Mouse (Mus musculus) erythroblast, embryonic 14.5 days (primary cell): Measurements from ENCODE around the gene Ripk1.

ENCODE experiments used
- GATA1 ChIP-seq: IDR thresholded peaks from 2 replicates; pipeline ENCODE4 v1.6.1; 2012; ENCODE audit warnings: low read length, inconsistent platforms, mixed read lengths
- TAL1 ChIP-seq: IDR thresholded peaks from 3 replicates; pipeline ENCODE4 v1.6.1; 2012; ENCODE audit warnings: low read length, inconsistent platforms, mixed read lengths

DNA sequence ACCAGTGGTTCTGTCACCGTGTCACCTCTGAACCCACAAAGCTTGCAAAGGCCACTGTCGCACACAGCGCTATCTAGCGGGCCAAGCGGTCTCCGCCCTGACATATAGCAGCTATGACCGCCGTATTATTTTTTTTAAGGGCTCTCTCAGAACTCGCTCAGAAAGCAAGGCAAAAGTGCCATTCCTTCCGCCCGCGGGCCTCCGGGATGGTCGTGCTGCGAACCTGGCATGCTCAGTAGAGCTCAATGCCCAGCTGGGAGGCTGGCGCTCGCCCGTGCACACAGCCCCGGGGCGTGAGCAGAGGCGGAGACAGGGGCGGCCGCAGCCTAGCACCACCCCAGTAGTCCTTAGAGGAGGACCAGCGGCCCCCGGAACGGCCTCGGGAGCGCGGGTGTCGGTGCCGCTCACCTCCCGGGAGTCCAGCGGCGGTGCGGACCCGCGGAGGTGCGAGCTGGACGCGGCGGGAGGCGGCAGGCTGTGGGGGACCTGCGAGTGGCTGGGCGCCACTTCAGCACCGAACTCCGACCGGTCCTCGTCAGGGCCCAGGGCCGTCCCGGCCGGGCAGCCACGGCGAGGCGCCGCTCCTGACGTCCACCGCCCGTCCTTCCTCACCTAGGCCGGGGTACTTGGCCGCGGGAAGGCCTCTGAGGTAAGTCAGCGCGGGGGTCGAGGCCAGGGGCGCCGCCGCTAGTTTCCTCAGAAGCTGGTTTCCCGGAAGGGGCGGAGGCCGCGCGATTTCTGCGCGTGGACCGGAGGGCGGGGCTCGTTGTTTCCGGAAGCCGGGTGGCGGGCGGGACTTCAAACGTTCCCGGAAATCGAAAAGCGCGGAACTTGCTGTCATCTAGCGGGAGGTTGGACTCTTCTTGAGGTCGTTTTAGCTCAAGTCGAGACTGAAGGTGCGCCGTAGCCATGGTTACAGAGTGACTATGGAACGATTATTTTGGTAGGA, at the start of gene Ripk1, which contains the start of gene Serpinb6a:
- TF ChIP-seq GATA1 (no peak), TAL1 (no peak)
